ENCODE assay signal across 18 mouse cellular contexts in genomic region chr4:7485552-7485951, GRCm38 (mm10).
"Had no signal": no experiment of that assay in that cellular context is flagged by ENCODE, and none has a peak within 500 bp of the region (broad histone marks: within the 10 kb centered on the region; RNA-seq: fewer than 3 reads in every experiment).

No protein-coding gene starts in this region.

- DNase-seq: kidney, adult 11 months; kidney, adult 8-10 months; kidney, postnatal 14 days; kidney, postnatal 4 days; liver, postnatal 0 days; lung, embryonic 14.5 days; midbrain, embryonic 14.5 days; right cerebral cortex, adult 18-20 months; right cerebral cortex, postnatal 14 days; right cerebral cortex, postnatal 4 days; thymus, adult 2 months had no signal

- H3K27me3 ChIP-seq: limb, embryonic 13.5 days had no signal

- H3K27ac ChIP-seq: limb, embryonic 10.5 days; limb, embryonic 13.5 days; liver, embryonic 14.5 days; macrophage; stomach, postnatal 0 days had no signal

- H3K4me1 ChIP-seq: limb, embryonic 10.5 days; limb, embryonic 13.5 days had no signal

- H3K4me2 ChIP-seq: limb, embryonic 13.5 days; lung, embryonic 14.5 days; midbrain, embryonic 11.5 days had no signal

- H3K4me3 ChIP-seq: limb, embryonic 10.5 days; limb, embryonic 13.5 days had no signal

- H3K36me3 ChIP-seq: limb, embryonic 10.5 days; limb, embryonic 13.5 days had no signal

- H3K9me3 ChIP-seq: limb, embryonic 10.5 days; limb, embryonic 13.5 days had no signal

- H3K9ac ChIP-seq: limb, embryonic 13.5 days; liver, embryonic 14.5 days; liver, postnatal 0 days; lung, embryonic 14.5 days had no signal

- ATAC-seq: liver, postnatal 0 days; lung, postnatal 0 days had no signal
